Mouse (Mus musculus): ENCODE measurements at regions not wholly inside any gene's neighbourhood (a gene's known extent, or its start where the extent isn't known, plus 50 kb on each side); places are given as distances from the start of the nearest gene placed in this dataset.

DNA sequence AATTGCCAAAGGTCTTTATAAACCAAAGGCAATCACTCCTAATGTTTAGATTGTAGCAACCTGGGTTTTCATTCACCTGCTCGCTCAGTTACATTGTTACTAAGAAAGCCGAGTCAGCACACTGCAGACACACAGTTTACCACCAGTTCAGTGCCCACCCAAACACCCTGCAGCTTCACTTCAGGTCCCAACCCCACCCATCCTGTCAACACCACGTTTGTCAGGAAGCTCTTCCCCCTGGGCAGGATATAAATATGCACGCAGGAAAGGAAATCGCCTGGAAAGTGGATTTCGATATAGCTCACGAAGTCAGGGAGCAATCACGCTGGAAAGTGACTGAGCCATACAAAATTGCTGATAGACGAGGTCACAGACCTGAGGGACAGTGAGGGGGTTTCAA, 70.1 kb upstream of the Osbpl8 start:
- TF ChIP-seq CTCF (IDR thresholded peaks at IDR 0.05; ENCODE audit: control insufficient read depth, insufficient read depth, insufficient replicate concordance, low read depth, low read length) = no peak
- no peak for TF ChIP-seq POLR2A (IDR thresholded peaks at IDR 0.05; ENCODE audit: control insufficient read depth, low read depth, low read length)

All from testis, adult 2 months (tissue).